Mouse (Mus musculus) gastrocnemius, postnatal 4 days (tissue): ENCODE results near the gene Cavin1. TPM values are rescaled to one million over a fixed set of nuclear protein-coding genes. Genes with fewer than 3 reads are reported as not detected.

Experiments used
- DNase-seq, 2 experiments: peaks; one replicate each; pipeline ENCODE4 v3.0.0; 2021 to 2022; ENCODE audit warnings: low spot score in 2 of 2, mixed read lengths in 2 of 2
- total RNA-seq, 2 experiments: library from RNA; stranded (reverse); gene quantifications; 2 replicates each; pipeline ENCODE4 v1.2.3; 2021

Cavin1 gene
- total RNA-seq, 2 experiments from 2014 or later, result 385 to 413 TPM

DNA sequence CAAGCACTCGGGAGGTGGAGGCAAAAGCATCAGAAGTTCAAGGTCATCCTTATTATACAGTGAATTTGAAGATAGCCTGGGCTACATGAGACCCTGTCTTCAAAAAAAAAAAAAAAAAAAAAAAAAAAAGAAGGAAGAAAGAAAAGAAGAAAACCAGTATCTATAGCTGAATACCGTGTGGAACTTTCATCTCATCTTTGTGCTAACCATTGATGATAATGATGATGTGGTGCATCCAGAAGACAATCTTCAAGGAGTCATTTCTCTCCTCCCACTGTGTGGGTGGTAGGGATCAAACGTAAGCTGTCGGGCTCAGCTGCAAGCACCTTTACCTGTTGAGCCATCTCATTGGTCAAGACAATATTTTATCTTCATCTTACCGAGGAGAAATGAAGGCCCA, 52.7 kb downstream of the Cavin1 start:
- no peak for DNase-seq

DNA sequence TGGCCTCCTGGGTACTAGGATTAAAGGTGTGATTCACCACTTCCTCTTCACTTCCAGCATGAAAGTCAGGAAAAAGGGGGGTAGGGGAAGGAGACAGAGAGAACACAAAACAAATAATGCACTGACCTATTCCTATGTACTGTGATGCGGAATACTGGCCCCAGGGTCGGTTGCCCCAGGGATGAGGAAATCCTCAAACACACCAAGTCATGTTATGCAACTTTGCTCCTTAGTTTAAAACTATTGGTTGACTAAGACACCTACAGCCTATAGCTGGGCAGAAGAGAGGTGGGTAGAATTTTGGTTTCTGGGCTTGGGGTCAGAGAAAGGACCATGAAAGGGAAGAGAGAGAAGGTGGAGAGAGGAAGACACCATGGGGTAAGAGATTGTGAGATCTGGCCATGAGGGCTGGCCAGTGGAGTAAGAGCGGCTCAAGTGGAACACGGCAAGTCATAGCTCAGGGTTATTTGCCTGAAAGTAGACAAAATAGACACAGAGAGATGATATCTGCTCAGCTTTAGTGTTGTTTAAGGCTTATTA, 54.2 kb downstream of the Cavin1 start:
- DNase-seq, result no peak

DNA sequence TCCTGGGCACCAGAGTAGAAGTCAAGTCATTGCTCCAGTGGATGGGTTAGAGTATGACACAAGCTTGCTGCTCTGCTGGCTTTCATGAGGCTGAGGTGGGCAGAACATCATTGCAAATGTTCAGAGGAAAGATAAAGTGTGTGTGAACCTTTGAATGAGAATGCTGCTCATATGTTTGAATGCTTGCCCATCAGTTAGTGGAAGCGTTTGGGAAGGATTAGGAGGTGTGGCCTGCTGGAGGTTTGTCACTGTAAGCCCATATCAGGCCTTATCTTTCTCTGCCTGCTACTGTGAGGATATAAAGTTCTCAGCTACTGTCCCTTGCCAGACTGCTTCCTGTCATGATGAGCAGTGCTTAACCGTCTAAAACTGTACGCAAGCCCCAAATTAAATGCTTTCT, 55.6 kb downstream of the Cavin1 start:
- DNase-seq, result no peak

DNA sequence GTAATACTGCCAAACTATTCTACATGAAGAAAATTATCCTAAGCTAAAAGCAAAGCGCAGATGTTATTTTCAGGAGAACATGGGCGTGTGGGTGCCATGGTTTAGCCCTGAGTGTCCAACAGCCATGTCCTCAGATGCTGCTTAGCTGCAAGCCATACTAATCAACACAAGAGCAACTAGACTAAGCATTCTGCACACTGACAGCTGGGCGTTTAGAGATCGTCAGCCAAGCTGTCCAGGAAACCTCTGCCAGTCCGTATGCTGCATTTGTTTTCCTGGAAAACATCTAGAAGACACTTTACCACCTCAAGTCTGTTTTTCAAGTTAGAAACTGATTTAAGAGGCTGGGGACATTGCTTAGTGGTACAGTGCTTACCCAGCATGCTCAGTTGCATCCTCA, 56.3 kb downstream of the Cavin1 start:
- no peak for DNase-seq

DNA sequence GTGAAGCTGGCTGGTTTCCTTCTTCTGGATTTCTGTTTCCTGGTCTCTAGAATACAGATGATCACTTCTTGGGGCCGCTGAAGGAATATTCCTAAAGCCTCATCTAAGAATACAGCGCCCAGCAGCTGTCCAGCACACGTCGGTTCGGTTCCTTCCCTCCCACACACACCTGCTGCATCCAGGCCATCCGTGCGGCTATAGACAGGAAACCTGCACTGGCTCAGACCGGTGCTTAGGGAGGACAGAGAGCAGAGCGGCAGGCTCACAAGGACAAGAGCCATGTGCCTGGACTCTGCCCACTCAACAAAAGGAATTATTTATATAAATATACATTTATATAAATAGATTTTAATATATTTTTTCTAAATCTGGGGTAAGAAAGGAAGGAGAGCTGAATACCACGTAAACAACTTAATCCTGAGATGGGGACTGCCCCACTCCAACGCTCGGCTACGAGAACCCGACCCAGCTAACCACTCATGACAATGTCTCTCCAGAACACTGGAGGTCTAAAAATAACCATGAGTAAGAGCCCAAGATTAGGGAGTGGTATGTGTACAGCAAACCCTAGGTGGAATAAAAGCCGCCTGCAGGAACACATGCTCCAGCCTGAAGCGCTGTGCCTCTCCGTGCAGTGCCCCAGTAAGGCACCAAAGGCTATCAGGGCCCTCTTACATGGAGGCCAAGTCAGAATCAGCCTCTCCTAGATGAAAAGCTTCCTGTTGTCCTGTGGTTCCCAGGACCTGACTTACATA, 58.1 kb downstream of the Cavin1 start:
- no peak for DNase-seq

DNA sequence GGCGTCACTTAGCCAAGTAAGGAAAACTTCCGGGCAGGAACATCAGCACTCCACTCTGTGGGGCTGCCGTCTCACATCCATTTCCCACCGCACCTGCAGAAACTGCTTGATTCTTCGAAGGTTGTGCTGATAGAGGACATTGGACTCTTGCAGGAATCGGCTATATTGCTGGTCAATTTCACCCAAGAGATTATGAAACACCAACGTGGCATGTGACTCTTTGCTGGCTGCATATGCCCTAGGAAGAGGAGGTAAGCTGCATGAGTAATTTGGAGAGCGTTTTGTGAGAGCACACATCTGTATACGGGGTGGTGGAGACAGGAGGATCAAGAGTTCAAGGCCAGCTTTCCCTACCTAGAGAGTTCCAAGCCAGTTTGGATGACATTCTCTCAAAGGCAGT, 62.1 kb downstream of the Cavin1 start:
- no peak for DNase-seq

DNA sequence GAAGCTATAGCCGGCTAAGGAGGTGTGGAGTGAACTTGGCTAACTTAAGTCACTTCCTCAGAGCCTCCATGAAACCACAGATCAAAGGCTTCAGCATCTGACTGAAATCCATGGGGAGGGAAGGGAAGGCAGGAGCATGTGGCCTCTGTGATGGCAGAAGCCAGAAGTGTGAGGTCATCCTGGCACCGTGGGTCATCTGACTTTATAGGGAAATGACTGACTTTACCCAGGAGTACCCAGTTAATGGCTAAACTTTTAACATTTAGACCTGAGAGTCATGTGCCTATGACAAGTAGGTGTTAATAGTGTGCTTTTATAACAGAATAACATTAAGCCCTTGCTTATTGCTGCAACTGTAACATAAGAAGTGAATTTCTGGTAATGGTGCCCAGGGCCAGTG, 62.6 kb downstream of the Cavin1 start:
- no peak for DNase-seq

DNA sequence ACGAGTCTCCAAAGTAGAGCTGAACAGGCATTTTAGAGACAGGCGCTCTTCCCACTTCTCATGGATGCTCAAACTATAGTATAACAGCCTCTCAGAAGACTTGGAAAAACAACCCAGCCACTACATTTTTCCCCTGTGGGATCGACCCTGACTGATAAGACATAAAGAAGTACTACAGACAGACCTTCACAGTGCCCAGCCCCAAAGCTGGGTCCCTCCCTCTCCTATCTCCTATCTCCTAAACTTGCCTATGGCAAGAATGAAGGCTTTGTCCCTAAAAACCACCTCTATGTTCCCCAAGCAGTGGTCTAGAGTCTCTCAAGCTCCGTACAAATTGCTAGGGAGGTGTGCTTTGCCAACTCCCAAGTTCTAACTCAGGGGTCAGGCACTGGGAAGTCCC, 63.8 kb downstream of the Cavin1 start:
- DNase-seq, result no peak

Other genes with a start within 250 kb of the Cavin1 start
- 10 to 100 TPM; 76.7 to 79.7 TPM for gene Rab5c, start 232.7 kb downstream of the Cavin1 start, total RNA-seq
- under 1 TPM in 1 of 2 experiments, not detected in 1; 0.10 TPM for gene Kcnh4, start 210.9 kb downstream of the Cavin1 start, total RNA-seq
- not detected for gene Hcrt, start 208.0 kb downstream of the Cavin1 start, total RNA-seq
- 1 to 10 TPM; 9.0 to 9.5 TPM for gene Ghdc, start 199.9 kb downstream of the Cavin1 start, total RNA-seq
- 10 to 100 TPM; 76.1 to 90.4 TPM for gene Stat5b, start 120.2 kb downstream of the Cavin1 start, total RNA-seq
- gene Stat5a, start 111.5 kb downstream of the Cavin1 start, total RNA-seq, result 10 to 100 TPM; 35.6 to 41.4 TPM
- gene Stat3, start 31.3 kb downstream of the Cavin1 start, total RNA-seq, result 10 to 100 TPM; 71.5 to 75.1 TPM
- gene Atp6v0a1, start 38.6 kb upstream of the Cavin1 start, total RNA-seq, result 10 to 100 TPM; 70.3 to 73.5 TPM
- gene Naglu, start 99.1 kb upstream of the Cavin1 start, total RNA-seq, result 10 to 100 TPM; 11.4 to 12.8 TPM
- under 1 TPM; 0.20 to 0.21 TPM for gene Hsd17b1, start 107.5 kb upstream of the Cavin1 start, total RNA-seq
- 10 to 100 TPM; 15.1 to 17.8 TPM for gene Coasy, start 111.7 kb upstream of the Cavin1 start, total RNA-seq
- 10 to 100 TPM; 13.1 to 13.4 TPM for gene Mlx, start 116.4 kb upstream of the Cavin1 start, total RNA-seq
- 1 to 10 TPM; 4.9 to 6.2 TPM for gene Psmc3ip, start 124.5 kb upstream of the Cavin1 start, total RNA-seq
- 10 to 100 TPM; 41.6 to 42.9 TPM for gene Retreg3, start 149.0 kb upstream of the Cavin1 start, total RNA-seq
- gene Tubg1, start 149.1 kb upstream of the Cavin1 start, total RNA-seq, result 10 to 100 TPM; 39.3 to 42.1 TPM
- gene Tubg2, start 185.0 kb upstream of the Cavin1 start, total RNA-seq, result 1 to 10 TPM; 6.8 TPM
- gene Cntnap1, start 199.6 kb upstream of the Cavin1 start, total RNA-seq, result 1 to 10 TPM; 3.2 to 4.1 TPM
- 10 to 100 TPM; 39.5 to 41.4 TPM for gene Plekhh3, start 200.5 kb upstream of the Cavin1 start, total RNA-seq
- under 1 TPM; 0.36 to 0.37 TPM for gene Ccr10, start 204.6 kb upstream of the Cavin1 start, total RNA-seq